8 mouse cellular contexts compared by ENCODE assay signal in genomic region chr8:91488086-91488783, GRCm38 (mm10).
DNase-seq lines count a peak whose midpoint lies in the region; ATAC-seq and TF ChIP-seq lines count a peak whose summit lies in the region.

No protein-coding gene starts in this region.

- H3K4me3 ChIP-seq in embryonic fibroblast, embryonic 13.5 days (ENCODE audit: insufficient read depth, low read length): no peak overlapping the region
- H3K4me3 ChIP-seq in midbrain, embryonic 16.5 days (ENCODE audit: low read depth, low read length): no peak overlapping the region

- DNase-seq in ovary, adult 18-20 months (ENCODE audit: low spot score): peak; percentile 66
- DNase-seq in ovary, postnatal 10 days (ENCODE audit: low spot score): no peak
- peak; percentile 14 for DNase-seq in brain, embryonic 18.5 days (ENCODE audit: low read depth, low spot score)
- DNase-seq in hindlimb bud, embryonic 11.5 days (ENCODE audit: extremely low spot score, low read depth, low spot score): peak; percentile 46
- peak; percentile 36 to 59 for DNase-seq in left cerebral cortex, postnatal 36 days (ENCODE audit: low spot score in 2 of 2)
- peak; percentile 40 for DNase-seq in thymus, postnatal 25 days

- H3K36me3 ChIP-seq in midbrain, embryonic 16.5 days (ENCODE audit: control insufficient read depth, insufficient read depth, low read length): no peaks in the 10 kb centered on the region

- intact Hi-C loops in left cerebral cortex, postnatal 36 days (cut with DNase I): loop anchor here (10.0 kb wide), 2 partner anchors 103 to 293 kb away; partner anchors contain the start of gene Aktip

- TF ChIP-seq POLR2A in embryonic fibroblast, embryonic 13.5 days (IDR thresholded peaks at IDR 0.05; ENCODE audit: low read depth, low read length): no peak

- H3K27me3 ChIP-seq in midbrain, embryonic 16.5 days (ENCODE audit: control insufficient read depth, insufficient read depth, low read depth, low read length): no peaks in the 10 kb centered on the region

- peak; percentile 68; the same call in 1 of the 2 replicates for ATAC-seq in midbrain, embryonic 16.5 days

- no peak overlapping the region for H3K9ac ChIP-seq in midbrain, embryonic 16.5 days (ENCODE audit: low read depth, low read length)

- peaks cover 5% of the 10 kb centered on the region for H3K4me1 ChIP-seq in embryonic fibroblast, embryonic 13.5 days (ENCODE audit: control insufficient read depth, insufficient read depth, low read length)
- peaks cover 19% of the 10 kb centered on the region for H3K4me1 ChIP-seq in midbrain, embryonic 16.5 days (ENCODE audit: control insufficient read depth, insufficient read depth, low read length)

- no peak overlapping the region for H3K27ac ChIP-seq in embryonic fibroblast, embryonic 13.5 days (ENCODE audit: insufficient read depth, low read length)
- H3K27ac ChIP-seq in midbrain, embryonic 16.5 days (ENCODE audit: low read length): no peak overlapping the region

- WGBS in midbrain, embryonic 16.5 days: 47% methylated on average over 13 of the region's 13 CpGs

- H3K4me2 ChIP-seq in midbrain, embryonic 16.5 days (ENCODE audit: low read length): no peak overlapping the region

- TF ChIP-seq CTCF in embryonic fibroblast, embryonic 13.5 days (IDR thresholded peaks at IDR 0.05; ENCODE audit: borderline replicate concordance, insufficient read depth, low read length): peak; percentile 48; the same call in 1 of the 2 replicates

- H3K9me3 ChIP-seq in midbrain, embryonic 16.5 days (replicated peaks; ENCODE audit: control insufficient read depth, low read length, poor library complexity, severe bottlenecking): no peaks in the 10 kb centered on the region
